7 mouse cellular contexts compared by ENCODE assay signal in genomic region chr10:99286787-99287186, GRCm38 (mm10). TPM values are rescaled to one million over a fixed set of nuclear protein-coding genes. Genes with fewer than 3 reads are reported as not detected.
DNase-seq lines count a peak whose midpoint lies in the region; ATAC-seq lines count a peak whose summit lies in the region.

No protein-coding gene starts in this region.

- no peak for ATAC-seq in embryonic facial prominence, embryonic 14.5 days (ENCODE audit: low read depth)
- no peak for ATAC-seq in intestine, embryonic 14.5 days (replicated peaks; ENCODE audit: low FRiP score, low TSS enrichment, low read depth)
- no peak for ATAC-seq in midbrain, embryonic 14.5 days (ENCODE audit: low FRiP score, low TSS enrichment)

- H3K27me3 ChIP-seq in embryonic facial prominence, embryonic 14.5 days (replicated peaks; ENCODE audit: control insufficient read depth, insufficient read depth, low read length) = no peaks in the 10 kb centered on the region
- H3K27me3 ChIP-seq in intestine, embryonic 14.5 days (replicated peaks; ENCODE audit: control insufficient read depth, insufficient read depth, low read length) = no peaks in the 10 kb centered on the region
- H3K27me3 ChIP-seq in midbrain, embryonic 14.5 days (ENCODE audit: control insufficient read depth, insufficient read depth, low read length) = no peaks in the 10 kb centered on the region

- no peaks in the 10 kb centered on the region for H3K36me3 ChIP-seq in embryonic facial prominence, embryonic 14.5 days (ENCODE audit: control insufficient read depth, insufficient read depth, low read length)
- H3K36me3 ChIP-seq in intestine, embryonic 14.5 days (ENCODE audit: control insufficient read depth, insufficient read depth, low read length) = no peaks in the 10 kb centered on the region
- H3K36me3 ChIP-seq in midbrain, embryonic 14.5 days (ENCODE audit: control insufficient read depth, insufficient read depth, low read length) = no peaks in the 10 kb centered on the region

- peak; percentile 25 for DNase-seq in thymus, postnatal 4 days
- no peak for DNase-seq in thymus, postnatal 14 days
- DNase-seq in embryonic facial prominence, embryonic 14.5 days (ENCODE audit: low spot score) = no peak
- DNase-seq in intestine, embryonic 14.5 days (ENCODE audit: low spot score) = no peak
- no peak for DNase-seq in midbrain, embryonic 14.5 days
- DNase-seq in urinary bladder, postnatal 14 days (ENCODE audit: low spot score) = no peak
- DNase-seq in gastrocnemius, postnatal 10 days = no peak

- no peaks in the 10 kb centered on the region for H3K9me3 ChIP-seq in embryonic facial prominence, embryonic 14.5 days (ENCODE audit: control insufficient read depth, low read length)
- H3K9me3 ChIP-seq in intestine, embryonic 14.5 days (ENCODE audit: control insufficient read depth, low read length) = no peaks in the 10 kb centered on the region
- H3K9me3 ChIP-seq in midbrain, embryonic 14.5 days (ENCODE audit: control insufficient read depth, low read length) = no peaks in the 10 kb centered on the region

- 18% methylated on average over 17 of the region's 17 CpGs for WGBS in embryonic facial prominence, embryonic 14.5 days
- WGBS in intestine, embryonic 14.5 days = 10% methylated on average over 17 of the region's 17 CpGs
- 4% methylated on average over 17 of the region's 17 CpGs for WGBS in midbrain, embryonic 14.5 days

- peak overlapping the region; percentile 30; the same call in 1 of the 2 replicates for H3K4me2 ChIP-seq in embryonic facial prominence, embryonic 14.5 days (ENCODE audit: low read depth, low read length)
- H3K4me2 ChIP-seq in intestine, embryonic 14.5 days (ENCODE audit: low read length) = peak overlapping the region; percentile 41
- peak overlapping the region; percentile 34 for H3K4me2 ChIP-seq in midbrain, embryonic 14.5 days (ENCODE audit: low read length)

- H3K4me1 ChIP-seq in embryonic facial prominence, embryonic 14.5 days (ENCODE audit: control insufficient read depth, insufficient read depth, low read length) = peaks cover 4% of the 10 kb centered on the region; the same call in 1 of the 2 replicates
- H3K4me1 ChIP-seq in intestine, embryonic 14.5 days (replicated peaks; ENCODE audit: control insufficient read depth, insufficient read depth, low read length) = peaks cover 7% of the 10 kb centered on the region; the same call in 1 of the 2 replicates
- 0 out of 2 replicates have a peak, but pooled peaks cover 7% of the 10 kb centered on the region for H3K4me1 ChIP-seq in midbrain, embryonic 14.5 days (ENCODE audit: control insufficient read depth, insufficient read depth, low read length)

- no peak overlapping the region for H3K9ac ChIP-seq in embryonic facial prominence, embryonic 14.5 days (ENCODE audit: low read depth, low read length)
- no peak overlapping the region for H3K9ac ChIP-seq in intestine, embryonic 14.5 days (ENCODE audit: low read length)
- H3K9ac ChIP-seq in midbrain, embryonic 14.5 days (replicated peaks; ENCODE audit: low read length) = no peak overlapping the region

- no peak overlapping the region for H3K4me3 ChIP-seq in embryonic facial prominence, embryonic 14.5 days (ENCODE audit: low read depth, low read length)
- H3K4me3 ChIP-seq in intestine, embryonic 14.5 days (ENCODE audit: low read depth, low read length) = peak overlapping the region; percentile 4; the same call in 1 of the 2 replicates
- no peak overlapping the region for H3K4me3 ChIP-seq in midbrain, embryonic 14.5 days (replicated peaks; ENCODE audit: low read depth, low read length)

- no peak overlapping the region for H3K27ac ChIP-seq in embryonic facial prominence, embryonic 14.5 days (replicated peaks; ENCODE audit: low read depth, low read length)
- H3K27ac ChIP-seq in intestine, embryonic 14.5 days (ENCODE audit: low read depth) = no peak overlapping the region
- no peak overlapping the region for H3K27ac ChIP-seq in midbrain, embryonic 14.5 days (replicated peaks; ENCODE audit: low read depth, low read length)

RNA-seq across cellular contexts. Expression of gene Dusp6, which starts 23.8 kb away (rescaled TPM):
- polyA plus RNA-seq in embryonic facial prominence, embryonic 14.5 days (2014; fragmentation: Nextera tagmentation; extraction: Ambion mirVana) = 65.2 and 79.7 TPM in 2 replicates
- 40.7 and 44.2 TPM in 2 replicates for polyA plus RNA-seq in intestine, embryonic 14.5 days (2014; fragmentation: Nextera tagmentation; extraction: Ambion mirVana)
- 20.7 and 25.4 TPM in 2 replicates for polyA plus RNA-seq in midbrain, embryonic 14.5 days (2014; fragmentation: Nextera tagmentation; extraction: Ambion mirVana)
- total RNA-seq in gastrocnemius, postnatal 10 days (2021) = 10 to 100 TPM; 30.9 to 39.0 TPM
